Mouse (Mus musculus): ENCODE results near the gene Mns1. TPM values are rescaled to one million over a fixed set of nuclear protein-coding genes. Genes with fewer than 3 reads are reported as not detected.
A peak's percentile ranks its signal among the peaks of the same experiment; 100 is the strongest.
"Not testable (repeated sequence)": the region's sequence is repeated elsewhere in the genome, so short reads cannot be mapped to it uniquely, and the experiment has no call there.

Gene Mns1
- total RNA-seq (2021), result under 1 TPM; 0.91 to 0.95 TPM
- long read RNA-seq, experiment 1, full-length matches to known transcripts, result 1 of 1 reads
- long read RNA-seq, experiment 1, partial matches to known transcripts, result 0 of 1 reads
- long read RNA-seq, experiment 1, other reads (novel, unspliced or antisense), result 0 of 1 reads
- long read RNA-seq, experiment 2, partial matches to known transcripts, result 0 of 1 reads
- long read RNA-seq, experiment 2, other reads (novel, unspliced or antisense), result 1 of 1 reads

DNA sequence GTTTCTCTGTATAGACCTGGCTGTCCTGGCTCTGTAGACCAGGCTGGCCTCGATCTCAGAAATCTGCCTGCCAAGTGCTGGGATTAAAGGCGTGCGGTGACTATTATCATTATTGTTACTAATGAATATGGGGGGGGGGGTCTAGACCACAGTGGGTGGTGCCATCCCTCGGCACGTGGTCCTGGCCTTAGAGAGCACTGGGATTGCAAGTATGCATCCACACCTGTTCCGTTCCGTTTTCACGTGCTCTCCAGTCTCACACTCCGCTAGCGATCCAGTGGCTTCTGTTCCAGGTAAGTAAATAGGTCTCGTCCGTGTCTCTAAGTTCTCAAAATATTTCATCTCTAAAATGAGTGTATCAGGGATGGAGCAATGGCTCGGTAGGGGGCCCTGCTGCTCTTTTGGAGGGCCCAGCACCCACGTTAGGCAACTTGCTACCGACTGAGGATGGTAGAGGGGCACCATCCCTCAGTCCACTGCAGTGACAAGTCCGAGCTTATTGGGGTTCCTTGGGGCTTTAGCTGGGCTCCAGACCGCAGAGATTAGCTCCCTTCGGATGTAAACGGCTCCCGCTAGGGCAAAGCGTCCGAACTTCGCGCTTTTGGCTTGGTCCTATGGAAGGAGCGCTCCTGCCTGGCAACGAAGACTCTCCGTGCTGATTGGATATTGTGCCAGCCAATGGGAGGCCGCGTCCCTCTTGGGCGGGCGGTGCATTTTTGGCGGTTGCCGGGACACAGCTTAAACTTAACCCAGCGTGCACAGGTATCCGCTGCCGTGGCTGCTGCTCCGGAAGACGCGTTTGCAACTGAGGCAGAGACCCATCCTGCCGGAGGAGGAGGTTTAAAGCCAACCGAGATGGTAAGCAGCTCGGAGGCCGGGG is at the start of gene Mns1:
Gene Mns1 (plus strand): TSS at position 190 of the 880 bp plus-strand sequence.
- peak; percentile 91 to 95 for DNase-seq
- intact Hi-C loops (cut with DNase I), result no loop called here

- no peak for DNase-seq
Measured at GRCm38 (mm10) chr9:72388934-72389333, 48.9 kb upstream of the Mns1 start.

GRCm38 (mm10) chr9:72389431-72390002 is 48.3 kb upstream of the Mns1 start:
- DNase-seq, result no peak
- intact Hi-C loops (cut with DNase I), result no loop called here

More at GRCm38 (mm10) chr9:72388934-72389333, 48.9 kb upstream of the Mns1 start:
- intact Hi-C loops (cut with DNase I), result no loop called here

- no peak for DNase-seq
- intact Hi-C loops (cut with DNase I), result no loop called here
Measured at GRCm38 (mm10) chr9:72390321-72391077, 47.3 kb upstream of the Mns1 start.

DNA sequence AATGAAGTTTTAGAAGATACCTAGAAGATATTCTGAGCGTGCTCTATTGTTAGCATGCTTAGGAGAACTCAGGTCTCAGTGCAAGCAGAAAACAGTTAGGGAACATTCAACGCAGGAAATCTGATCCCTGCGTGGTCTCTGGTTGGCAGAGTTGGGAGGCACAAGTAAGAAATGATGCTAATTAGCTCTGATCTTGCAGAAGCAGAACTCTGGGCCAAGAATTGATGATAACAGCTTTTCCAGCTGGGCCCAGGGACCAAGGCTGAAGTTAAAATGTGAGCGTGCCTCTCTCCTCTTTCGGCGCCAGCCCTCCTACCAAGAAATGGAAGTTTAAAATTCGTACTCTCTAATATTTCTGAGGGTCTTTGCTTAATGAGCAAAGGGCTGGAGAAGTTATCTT is 45.1 kb upstream of the Mns1 start:
- no peak for DNase-seq
- intact Hi-C loops (cut with DNase I), result no loop called here

GRCm38 (mm10) chr9:72393238-72393637 is 44.6 kb upstream of the Mns1 start:
- no peak for DNase-seq
- intact Hi-C loops (cut with DNase I), result no loop called here

DNA sequence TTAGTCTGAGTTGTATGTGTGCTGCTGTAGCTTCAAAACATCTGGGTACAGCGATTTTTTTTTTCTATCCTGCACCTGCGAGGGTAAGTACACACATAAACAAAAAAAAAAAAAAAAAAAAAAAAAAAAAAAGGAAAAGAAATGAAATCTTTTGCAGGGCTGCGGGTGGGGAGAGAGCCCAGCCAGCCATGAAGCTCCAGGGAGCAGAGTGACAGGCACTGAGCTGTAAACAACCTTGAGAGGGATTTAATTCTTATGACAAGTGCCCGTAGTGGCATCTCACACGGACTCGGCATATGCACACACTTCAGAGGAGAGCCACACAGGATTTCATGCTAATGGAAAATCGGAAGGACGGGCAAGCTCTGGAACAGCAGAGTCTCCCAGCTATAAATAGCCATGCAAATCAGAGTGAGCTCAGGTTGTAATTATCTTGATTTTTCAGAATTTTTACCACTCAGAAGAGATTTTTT is 43.9 kb upstream of the Mns1 start:
- intact Hi-C loops (cut with DNase I), result no loop called here
- DNase-seq, result no peak

- no peak for DNase-seq
- intact Hi-C loops (cut with DNase I), result no loop called here
Measured at GRCm38 (mm10) chr9:72400121-72400520, 37.7 kb upstream of the Mns1 start.

DNA sequence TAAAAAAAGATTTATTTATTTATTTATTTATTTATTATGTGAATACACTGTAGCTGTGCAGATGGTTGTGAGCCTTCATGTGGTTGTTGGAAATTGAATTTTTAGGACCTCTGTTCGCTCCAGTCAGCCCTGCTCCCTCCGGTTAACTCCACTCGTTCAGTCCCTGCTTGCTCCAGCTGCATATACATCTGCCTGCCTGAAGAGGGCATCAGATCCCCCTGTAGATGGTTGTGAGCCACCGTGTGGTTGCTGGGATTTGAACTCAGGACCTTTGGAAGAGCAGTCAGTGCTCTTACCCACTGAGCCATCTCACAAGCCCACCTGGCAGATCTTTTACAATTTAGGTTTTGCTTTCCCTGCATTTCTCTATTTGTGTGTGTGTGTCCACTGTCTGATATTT is 36.0 kb upstream of the Mns1 start:
- intact Hi-C loops (cut with DNase I); DNase-seq: not testable (repeated sequence)

DNA sequence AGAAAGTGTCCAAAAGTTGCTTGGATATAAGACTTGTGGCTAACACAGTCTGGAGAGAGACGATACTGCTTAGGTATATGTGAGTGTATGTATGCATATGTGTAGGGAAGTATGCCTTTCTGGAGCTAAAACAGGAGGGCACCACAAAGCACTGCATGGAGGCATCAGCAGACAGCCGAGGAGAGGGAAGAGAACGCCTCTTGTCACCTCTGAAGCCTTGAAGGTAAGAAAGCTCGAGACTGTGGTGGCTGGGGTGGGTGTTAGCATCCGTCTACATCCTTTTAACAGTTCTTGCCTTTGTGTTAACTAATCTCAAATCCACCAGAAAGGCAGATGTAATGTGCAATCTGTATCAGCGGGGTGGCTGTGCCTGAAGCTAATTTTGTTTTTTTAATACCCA is 34.4 kb upstream of the Mns1 start:
- intact Hi-C loops (cut with DNase I), result no loop called here

GRCm38 (mm10) chr9:72404446-72404845 is 33.4 kb upstream of the Mns1 start:
- no peak for DNase-seq
- intact Hi-C loops (cut with DNase I), result no loop called here

More for the DNA sequence above, 34.4 kb upstream of the Mns1 start:
- no peak for DNase-seq

GRCm38 (mm10) chr9:72404934-72405333 is 32.9 kb upstream of the Mns1 start:
- DNase-seq, result no peak
- intact Hi-C loops (cut with DNase I), result no loop called here

DNA sequence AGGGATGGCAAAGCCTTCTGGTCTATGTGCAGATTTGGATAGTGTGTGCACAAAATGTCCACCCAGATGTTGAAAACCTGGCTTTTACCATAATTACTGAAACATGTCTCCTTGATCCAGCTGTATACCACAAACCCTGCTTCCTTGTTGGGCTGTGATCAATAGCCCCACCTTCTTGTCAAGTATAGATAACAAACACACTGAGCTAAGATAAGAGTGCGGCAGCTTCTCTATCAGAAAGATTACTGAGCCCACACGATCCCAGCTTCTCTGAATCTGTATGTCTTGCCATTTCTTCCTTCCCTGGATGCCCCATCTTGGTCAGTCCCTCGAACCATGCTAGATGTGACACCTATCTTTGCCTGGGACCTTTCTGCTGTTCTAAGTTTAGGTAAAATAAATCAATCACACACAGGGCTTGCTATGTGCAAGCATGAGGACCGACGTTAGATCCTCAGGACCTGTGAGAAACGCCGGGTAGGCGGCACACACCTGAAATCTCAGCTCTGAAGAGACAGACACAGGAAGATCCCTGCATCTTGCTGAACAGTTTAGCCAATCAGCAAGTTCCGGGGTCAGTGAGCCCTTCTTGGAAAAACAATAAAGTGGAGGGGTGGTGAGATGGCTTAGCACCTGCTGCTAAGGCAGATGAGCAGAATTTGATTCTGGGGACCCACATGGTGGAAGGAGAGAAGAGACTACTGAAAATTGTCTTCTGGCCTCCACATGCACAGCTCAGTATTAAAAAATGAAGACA is 31.8 kb upstream of the Mns1 start:
- intact Hi-C loops (cut with DNase I), result loop anchor here (2.0 kb wide), 1 partner anchor 569 kb away; no protein-coding TSS in a partner anchor
- no peak for DNase-seq

DNA sequence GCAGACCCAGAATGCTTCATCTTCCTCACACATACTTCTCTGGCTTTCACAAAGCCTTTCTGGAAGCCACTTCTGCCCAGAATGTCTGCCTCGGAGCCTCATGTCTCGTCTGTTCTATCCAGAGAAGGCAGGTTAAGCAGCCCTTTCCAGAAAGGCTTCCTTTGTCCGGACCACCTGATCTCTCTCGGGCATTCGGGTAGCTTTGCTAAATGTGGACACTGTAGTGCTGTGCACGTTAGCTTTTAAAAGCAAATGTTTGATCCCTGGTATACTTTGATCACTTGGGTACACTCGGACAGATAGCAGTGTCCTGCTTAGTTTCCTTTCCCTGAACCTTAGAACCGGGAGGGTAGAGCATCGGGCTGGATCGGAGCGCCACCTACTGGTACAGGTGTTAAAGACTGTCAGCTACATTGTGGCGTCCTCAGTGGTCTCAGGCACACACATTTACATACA is 29.7 kb upstream of the Mns1 start:
- intact Hi-C loops (cut with DNase I), result loop anchor here (2.0 kb wide), 1 partner anchor 147 kb away; no protein-coding TSS in a partner anchor
- DNase-seq, result peak; percentile 82 to 88

DNA sequence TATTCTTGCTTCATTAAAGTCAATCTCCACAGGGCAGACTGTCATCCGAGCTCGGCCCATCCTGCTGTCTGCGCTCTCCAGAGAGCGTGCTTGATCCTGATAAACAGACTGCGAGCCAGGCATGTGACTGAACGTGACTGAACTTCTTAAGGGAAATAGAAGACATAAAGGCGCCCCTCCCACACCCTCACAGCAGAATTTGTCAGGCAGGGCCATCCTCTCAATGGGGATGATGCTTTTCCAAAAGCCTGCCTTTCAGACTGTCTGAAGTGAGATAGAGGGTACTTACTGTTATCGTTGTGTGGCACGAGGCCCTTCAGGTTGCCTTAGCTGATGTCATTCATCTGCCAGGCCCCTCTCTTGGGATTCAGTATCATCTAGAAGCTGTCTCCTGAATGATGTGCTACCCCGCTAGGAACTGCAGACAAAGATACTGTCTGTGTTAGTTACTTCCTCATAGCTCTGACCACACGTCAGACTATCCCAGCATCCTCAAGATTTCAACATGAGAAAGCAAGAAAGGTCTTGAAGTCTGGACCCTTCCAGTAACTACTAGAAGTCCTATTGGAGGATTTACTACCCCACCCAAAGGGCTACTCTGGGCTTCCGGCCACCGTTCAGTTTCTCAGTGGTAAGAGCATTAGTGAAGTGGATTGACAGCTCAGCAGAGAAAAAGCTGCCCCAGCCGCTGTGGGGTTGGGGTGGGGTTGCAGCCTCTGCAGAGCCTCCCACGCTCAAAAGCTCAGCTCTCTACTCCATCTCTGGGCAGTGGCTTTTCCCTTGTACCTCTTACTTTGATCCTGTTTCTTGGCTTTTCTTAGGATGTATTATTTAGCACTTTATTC is 28.2 kb upstream of the Mns1 start:
- no peak for DNase-seq
- intact Hi-C loops (cut with DNase I), result loop anchor here (2.0 kb wide), 1 partner anchor 149 kb away; no protein-coding TSS in a partner anchor

GRCm38 (mm10) chr9:72411746-72412145 is 26.1 kb upstream of the Mns1 start:
- DNase-seq, result no peak
- intact Hi-C loops (cut with DNase I), result no loop called here

DNA sequence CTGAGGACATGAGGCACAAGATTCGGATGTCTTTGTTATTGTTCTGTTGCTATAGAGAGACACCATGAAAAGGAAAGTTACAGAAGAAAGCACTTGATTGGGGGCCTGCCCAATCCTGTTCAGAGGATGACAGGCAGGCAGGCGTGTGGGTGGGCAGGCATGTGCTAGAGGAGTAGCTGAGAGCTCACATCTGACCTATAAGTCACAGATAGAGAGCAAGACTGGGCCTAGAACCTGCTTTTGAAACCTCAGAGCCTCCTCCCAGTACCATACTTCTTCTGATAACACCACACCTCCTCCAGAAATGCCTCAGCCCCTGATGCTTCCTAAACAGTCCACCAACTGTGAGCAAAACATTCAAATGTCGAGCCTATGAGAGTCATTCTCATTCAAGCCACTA is 19.4 kb upstream of the Mns1 start:
- intact Hi-C loops (cut with DNase I), result no loop called here
- no peak for DNase-seq

DNA sequence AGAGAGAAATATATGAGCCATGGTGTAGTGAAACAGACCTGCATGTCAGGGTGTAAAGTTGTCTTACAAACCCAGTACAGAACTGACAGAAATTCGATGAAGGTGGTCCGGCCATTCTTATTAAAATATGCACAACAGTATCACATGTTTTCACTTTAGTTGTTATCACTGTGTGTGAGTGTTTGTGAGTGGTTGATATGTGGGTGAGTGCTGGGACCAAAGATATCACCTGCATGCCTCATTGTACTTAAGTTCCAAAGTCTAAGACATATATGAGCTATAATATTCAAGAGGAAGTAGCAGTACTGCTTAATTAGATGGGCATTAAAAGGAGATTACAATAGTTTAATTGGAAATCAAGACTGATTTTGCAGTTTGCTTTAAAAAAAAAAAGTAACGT is 17.3 kb upstream of the Mns1 start:
- DNase-seq, result no peak
- intact Hi-C loops (cut with DNase I), result no loop called here

- no peak for DNase-seq
- intact Hi-C loops (cut with DNase I), result no loop called here
Measured at GRCm38 (mm10) chr9:72422284-72422683, 15.5 kb upstream of the Mns1 start.

All from heart, postnatal 14 days (tissue).